Mouse (Mus musculus) lung, adult 2 months (tissue): ENCODE measurements at regions not wholly inside any gene's neighbourhood (a gene's known extent, or its start where the extent isn't known, plus 50 kb on each side); places are given as distances from the start of the nearest gene placed in this dataset.

ENCODE experiments used
- CTCF ChIP-seq: fragments of 200-500 bp; IDR thresholded peaks from 2 replicates; pipeline ENCODE4 v1.5.1; 2011; ENCODE audit warnings: mild to moderate bottlenecking, low read length, control low read depth; ENCODE audit not compliant: insufficient read depth
- POLR2A ChIP-seq: fragments of 200-500 bp; IDR thresholded peaks from 2 replicates; pipeline ENCODE4 v1.6.1; 2011; ENCODE audit warnings: low read depth, mild to moderate bottlenecking, control low read depth, low read length, borderline replicate concordance; ENCODE audit errors: extremely low read depth

GRCm38 (mm10) chr13:28575202-28575851 is 318.0 kb downstream of the Gm11361 start:
- TF ChIP-seq CTCF (no peak), POLR2A (no peak)
